Mouse (Mus musculus) cerebellum, adult 18-20 months (tissue): ENCODE measurements around the gene Ric8b.

Experiments used
- DNase-seq, 2 experiments: peaks; one replicate each; pipeline ENCODE4 v3.0.0; 2021

Gene Ric8b

DNA sequence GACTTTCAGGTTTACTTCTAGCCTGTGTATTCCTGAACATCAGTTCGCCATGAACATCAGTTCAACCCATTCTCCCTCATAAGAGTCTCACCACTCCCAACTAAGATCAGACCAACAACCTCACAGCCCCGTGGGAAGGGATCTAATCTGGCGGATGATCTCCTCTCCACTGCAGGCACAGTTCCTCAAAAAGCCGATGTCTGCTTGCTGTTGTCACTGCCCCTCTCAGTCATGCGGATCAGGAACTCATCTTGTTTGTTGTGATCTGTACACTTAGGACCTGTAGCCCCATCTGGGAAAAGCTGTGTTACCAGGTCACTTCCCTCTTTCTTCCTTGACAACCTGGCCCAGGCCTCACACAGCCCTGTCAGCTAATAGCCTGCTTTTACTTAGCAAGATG, 45.7 kb downstream of the Ric8b start:
- DNase-seq: no peak

DNA sequence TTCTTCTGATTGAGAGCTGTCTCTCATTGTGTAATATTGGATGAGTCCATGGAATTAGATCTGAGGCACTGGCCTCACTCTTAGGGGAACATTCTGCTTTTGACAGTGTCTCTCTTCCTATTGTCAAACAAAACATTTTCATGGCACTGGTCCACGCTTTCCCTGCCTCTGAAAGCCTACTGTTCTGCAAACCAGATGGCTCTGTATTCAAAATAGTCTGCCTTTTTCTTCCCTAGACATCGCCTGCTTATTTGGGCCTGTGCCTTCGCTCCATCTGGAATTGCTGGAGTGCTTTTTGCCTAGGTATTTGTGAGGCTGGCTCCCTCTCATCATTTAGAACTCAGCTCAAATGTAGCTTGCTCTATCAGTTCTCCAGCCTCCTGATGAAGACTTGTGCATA, 46.3 kb downstream of the Ric8b start:
- DNase-seq: peak; percentile 82 to 90

DNA sequence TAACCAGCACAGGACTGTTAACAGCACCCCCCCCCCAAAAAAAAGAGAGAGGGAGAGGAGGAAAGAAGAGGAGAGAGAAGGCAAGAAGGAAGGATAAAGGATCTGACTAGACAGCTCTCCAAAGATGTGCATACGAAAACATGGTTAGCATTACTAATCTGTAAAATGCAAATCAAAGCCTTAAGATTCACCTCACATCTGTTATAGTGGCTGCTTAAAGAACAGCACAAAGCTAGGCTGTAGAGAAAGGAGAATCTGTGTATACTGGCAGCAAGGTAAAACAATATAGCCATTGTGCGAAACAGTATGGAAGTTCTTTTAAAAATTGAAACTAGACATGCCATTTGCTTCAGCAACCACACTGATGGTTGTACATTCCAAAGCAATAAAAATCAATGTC, 49.1 kb downstream of the Ric8b start:
- no peak for DNase-seq

DNA sequence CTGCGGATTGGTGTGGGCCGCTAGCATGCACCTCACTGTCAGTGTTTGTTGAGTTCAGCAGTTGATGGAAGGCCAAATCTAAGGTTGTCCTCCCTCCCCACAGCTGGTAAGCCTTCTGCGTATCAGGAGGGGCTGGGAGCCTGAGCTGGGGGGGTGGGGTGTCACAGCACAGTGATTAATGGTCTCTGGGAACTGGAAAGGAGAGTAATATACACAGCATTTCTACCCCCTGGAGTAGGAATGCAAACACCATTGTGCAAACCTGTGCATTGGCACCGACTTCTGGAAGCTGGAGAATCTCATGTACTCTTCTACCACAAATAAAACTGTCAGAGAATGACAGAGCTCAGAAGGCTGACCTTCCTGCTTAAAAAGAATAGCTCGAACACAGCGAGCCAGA, 50.2 kb downstream of the Ric8b start:
- DNase-seq: no peak

DNA sequence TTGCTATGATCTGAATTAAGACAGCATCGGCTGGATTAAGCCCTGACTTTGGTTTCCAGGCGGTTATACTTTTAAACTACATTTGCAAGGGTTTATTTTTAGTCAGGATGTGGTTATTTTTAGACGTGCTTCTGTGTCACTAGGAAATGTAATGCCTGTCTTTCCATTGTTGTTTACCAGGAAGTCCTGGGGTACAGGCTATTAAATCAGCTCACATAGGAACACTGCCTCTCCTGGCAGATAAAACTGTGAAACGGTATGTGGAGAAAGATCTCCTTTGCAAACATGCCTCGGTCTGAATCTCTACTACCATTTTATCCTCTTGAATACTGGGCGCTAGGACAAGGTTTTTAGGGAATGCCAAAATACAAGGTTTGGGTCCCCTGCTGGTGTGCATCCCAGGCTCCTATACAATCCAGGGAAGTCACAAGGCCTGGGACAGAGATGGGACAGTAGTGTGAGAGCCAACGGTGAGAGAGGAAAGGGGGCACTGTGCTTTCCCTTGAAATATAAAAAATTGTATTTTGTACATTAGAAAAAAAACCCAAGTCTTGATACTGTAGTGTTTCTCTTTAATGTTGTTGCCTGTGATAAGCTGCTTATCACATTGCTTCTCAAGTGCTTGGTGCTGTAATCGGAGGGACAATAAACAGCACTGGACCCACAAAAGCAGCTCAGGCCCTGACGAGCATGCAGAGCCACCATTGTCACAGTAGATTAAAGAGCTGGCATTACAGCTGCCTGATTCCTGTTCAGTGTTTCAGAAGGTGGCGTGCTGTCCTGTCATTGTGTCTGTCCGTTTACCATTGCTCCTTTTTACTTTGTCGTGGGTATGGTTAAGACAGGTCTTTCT, 51.7 kb downstream of the Ric8b start:
- DNase-seq: peak; percentile 22 to 23

DNA sequence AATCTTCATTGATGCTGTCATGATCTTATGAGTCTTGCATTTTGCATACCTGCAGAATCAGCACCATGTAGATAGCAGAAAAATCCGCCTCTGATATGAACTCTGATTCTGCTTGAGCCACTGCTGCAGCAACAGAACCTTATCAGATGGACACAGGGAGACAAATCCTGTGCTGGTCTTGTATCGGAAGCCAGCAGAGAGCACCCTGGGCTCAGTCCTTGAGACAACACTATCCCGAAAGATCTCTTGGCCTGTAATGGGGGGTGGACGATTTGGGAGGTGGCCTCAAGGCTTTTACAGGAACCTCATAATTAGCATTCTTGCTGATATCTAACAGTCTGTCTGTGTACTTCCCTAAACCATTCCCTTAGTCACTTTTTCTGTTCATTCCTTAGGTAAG, 57.8 kb downstream of the Ric8b start:
- no peak for DNase-seq

DNA sequence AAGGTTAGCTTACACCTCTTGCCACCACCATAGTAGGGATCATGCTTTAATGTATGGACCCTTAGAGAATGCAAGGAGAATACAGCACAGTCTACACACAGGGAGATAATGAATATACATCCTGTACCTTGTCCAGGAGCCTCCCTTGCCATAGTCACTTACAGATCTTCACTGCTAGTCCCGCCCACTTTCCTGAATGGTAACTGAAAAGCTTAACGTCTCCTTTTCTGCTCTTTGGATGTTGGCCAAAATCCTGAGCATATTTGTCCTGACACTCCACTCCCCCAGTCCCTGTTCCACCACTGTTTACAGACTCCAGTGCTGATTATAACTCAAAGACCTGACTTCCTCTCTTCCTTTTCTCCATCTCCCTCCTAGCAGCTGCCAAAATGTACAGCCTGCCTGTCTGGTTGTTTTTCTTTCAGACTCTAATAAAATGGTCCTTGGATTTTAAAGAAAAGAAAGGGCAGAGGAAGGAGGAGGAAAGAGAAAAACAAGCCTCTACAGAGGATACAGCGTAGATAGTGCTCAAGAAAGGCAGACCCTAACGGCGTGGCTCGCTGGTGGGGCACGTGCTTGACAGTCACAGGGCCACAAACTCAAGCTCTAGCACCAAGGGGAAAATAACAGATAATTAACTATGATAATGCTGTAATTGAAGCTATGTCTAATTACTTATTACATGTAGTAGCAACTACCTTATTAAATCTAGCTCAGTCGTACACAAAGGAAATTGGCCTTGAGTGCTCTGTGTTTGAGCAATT, 59.4 kb downstream of the Ric8b start:
- no peak for DNase-seq

DNA sequence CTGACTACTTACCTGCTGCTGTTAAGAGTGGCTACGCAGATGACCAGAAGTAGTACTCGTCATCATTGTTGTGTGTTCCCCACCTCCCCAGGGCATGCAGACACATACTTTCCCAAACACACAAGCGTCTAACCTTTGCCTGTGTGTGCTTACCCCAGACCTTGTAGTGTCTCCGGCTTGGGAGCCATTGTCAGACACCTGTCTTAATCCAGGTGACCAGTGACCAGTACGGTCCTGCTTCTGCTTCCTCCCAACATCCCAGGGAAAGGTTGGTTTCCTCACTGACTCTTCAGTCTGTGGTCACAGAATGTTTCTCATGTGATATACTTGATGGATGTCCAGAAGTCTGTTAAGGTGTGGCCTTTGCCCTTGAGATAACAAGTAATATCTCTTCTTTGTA, 62.9 kb downstream of the Ric8b start:
- no peak for DNase-seq

DNA sequence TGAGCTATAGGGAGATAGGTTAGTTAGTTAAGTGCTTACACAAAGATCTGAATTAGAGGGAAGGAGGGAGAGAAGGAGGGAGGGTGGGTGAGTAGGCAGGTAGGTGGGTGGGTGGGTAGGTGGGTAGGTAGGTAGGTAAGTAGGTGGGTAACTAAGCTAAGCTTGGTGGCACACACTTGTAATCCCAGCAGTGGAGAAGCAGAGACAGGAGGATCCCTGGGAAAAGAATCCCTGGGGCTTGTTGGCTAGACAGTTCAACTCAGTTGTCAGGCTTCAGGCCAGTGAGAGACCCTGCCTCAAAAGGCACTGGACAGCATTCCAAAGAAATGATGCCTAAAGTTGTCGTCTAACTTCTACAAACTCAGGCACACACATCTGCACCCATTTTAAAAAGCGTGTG, 64.0 kb downstream of the Ric8b start:
- no peak for DNase-seq

DNA sequence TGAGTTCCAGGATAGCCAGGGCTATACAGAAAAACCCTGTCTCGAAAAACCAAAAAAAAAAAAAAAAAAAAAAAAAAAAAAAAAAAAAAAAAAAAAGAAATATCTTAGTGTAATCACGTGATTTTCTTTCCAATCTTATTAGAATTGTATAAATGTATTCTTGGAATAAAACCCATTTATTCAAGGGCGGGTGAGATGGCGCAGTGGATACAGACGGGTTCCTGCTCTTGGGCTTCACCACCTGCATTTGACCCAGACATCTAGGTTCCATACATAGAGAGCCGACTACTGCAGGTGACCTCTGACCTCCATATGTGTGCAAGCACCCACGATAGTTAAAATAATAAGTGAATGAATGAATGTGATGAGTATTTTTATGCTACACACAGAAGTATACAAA, 65.3 kb downstream of the Ric8b start:
- DNase-seq: no peak

DNA sequence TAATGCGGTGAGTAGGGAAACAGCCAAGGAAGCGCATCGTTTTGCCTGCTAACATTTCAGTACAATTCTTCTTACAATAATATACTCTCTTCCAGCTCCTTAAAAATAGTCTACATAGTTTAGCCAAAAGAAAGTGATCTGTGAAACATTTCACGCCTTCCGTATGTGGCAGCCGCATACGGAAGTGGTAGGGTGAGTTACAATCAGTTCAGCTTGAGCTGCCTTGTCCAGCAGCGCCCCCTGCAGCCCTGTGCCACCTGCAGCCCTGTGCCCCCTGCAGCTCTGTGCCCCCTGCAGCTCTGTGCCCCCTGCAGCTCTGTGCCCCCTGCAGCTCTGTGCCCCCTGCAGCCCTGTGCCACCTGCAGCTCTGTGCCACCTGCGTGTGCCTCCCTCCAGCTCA, 68.5 kb downstream of the Ric8b start:
- DNase-seq: peak; percentile 35 to 51

DNA sequence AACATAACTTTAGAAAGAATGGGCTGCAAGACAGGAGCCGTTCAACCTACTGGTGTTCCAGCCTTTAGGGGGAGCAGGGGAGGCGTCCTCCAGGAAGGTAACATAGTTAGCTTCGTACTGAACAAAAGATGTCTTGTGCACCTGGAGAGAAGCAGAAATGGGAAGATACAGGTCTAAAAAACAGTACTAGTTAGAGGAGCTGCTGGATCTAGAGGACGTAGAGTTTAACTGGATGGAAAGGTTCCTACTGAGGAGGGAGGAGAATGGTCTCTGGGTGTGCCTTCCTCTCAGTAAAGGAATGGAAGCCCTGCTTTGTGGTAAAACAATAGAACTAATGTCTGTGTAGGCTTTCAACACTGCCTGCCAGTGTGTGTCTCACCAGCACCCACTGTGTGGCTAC, 70.2 kb downstream of the Ric8b start:
- no peak for DNase-seq

DNA sequence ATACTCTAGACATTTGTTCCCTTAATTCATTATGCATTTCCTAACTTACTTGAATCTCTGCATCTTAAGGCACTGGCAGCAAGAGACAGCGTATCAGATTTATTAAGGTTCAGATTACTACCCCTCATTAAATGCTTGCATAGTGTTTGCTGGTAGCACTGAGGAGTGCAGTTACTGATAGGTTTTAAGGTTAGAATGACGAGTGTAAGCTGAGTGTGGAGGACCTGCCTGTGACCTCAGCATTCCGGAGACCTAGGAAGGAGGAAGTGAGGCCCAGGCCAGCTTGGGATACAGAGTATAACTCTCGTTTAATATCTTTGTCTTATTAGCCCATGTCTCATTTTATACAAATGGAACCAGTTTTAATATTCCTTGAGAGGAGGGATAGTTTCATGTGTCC, 71.2 kb downstream of the Ric8b start:
- no peak for DNase-seq

DNA sequence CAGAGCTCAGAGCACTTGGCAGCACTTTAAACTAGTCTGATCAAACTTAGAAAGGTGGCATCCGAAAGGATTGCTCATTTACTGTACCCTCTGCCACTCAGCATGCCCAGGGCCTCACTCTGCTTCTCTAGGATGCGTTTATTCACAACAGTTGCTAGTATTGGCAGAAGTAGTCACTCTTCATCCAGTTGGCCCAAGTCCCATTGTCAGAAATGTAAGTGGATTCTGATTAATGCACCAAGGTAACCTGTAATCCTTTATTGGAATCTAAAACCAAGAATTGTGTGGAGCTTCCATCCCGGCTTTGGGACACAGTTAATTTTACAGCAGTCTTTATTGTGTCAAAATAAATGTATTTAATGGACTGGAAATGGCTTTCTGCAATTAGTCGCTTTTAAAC, 76.9 kb downstream of the Ric8b start:
- peak; percentile 16 to 32 for DNase-seq

DNA sequence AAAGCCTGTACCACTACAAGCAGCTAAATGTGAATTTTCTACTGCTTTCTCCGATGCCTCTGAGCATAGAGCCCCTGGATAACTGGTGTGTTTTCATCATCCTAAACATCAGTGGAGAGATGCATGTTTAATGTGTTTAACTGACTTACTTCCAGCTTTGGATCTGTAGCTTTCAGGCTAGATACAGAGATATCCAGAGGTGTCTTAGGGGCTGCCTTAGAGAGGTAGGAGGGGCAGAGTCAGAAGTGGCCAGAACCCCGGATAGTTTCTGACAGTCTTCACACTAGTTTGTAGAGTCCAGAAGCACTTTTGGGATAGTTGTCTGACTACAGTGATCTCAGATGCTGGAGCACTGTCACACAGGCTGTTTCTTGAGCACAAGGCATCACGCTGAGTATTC, 77.6 kb downstream of the Ric8b start:
- DNase-seq: no peak

DNA sequence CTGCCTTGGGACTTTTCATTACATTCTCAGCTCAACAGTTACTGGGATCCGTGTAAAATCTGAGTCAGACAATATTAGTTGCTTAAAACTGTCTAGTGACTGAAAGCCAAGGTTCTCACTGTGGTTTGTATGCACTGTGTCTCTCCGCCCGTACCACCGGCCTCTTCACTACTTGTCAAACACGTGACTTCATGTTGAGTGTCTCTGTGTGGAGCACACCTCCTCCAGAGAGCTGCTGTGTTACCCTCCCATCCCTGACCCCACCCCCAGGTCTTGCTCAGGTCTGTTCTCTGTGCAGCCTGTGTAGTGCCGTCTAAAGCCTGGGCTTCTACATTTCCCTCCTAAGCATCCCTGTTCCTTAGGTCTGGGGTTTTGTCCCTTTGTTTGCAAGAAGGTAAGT, 79.0 kb downstream of the Ric8b start:
- DNase-seq: no peak

DNA sequence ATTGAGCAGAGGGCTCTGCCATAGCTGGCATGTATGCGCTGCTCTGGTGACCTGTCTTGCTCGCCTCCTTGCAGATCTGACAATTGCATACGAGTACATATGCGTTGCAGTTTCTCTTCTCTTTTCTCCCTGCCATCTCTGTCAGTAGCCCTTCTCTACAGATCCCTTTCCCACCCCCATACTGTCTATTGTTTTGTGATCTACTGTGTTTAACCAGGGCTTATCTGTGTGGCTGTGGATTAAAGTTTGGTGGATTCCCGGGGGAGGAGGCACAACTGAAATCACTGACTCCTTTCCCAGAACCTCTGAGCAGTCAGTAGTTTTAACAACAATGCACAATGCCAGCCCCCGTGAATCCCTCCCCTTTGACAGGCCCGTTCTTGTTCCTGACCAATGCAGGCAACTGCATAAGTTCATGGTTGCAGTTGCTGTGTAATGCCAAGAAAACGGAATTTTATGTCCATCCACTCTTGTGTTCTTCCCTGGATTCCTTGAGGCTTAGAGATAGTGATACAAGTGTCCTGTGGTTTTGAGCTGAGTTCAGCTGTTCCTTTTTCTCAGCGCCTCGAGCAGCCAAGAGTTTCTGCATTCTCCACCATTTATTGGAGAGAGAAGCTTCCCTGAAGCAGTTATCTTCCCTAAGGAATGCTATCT, 80.3 kb downstream of the Ric8b start:
- no peak for DNase-seq

DNA sequence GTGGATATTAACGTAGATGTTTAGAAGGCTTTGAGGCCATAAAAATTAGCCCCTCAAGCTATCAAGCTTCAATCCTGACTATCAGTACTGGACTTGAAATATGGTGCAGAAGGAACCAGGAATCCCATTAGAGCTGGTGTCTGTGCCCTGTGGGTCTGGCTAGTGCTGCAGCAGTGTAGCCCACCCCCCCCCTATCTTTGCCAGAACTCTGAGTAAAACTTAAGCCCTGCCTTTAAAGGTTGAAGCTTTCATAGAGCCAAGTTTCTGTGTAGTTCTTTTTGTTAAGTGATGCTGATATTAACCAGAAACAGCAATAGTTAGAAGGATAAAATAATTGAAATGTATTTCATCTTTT, 80.8 kb downstream of the Ric8b start:
- DNase-seq: no peak

DNA sequence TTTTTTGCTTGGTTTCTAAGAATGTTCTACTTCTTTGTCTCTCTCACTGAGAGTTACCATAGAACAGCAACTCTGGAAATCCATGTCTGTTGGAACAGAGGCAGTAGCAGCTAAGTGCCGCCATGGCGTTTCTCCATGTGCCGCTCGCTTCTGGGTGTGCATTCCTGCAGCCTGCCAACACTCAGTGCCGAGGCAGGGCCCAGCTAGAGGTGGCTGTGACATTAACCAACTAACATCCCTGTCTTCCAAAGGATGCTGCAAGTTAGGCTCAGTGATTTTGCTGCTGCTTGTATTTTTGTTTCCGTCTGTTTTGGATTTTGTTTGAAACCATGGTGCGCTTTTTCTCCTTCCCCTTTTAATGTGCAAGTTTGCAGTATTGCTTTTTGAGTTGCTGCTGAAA, 84.5 kb downstream of the Ric8b start:
- DNase-seq: no peak

DNA sequence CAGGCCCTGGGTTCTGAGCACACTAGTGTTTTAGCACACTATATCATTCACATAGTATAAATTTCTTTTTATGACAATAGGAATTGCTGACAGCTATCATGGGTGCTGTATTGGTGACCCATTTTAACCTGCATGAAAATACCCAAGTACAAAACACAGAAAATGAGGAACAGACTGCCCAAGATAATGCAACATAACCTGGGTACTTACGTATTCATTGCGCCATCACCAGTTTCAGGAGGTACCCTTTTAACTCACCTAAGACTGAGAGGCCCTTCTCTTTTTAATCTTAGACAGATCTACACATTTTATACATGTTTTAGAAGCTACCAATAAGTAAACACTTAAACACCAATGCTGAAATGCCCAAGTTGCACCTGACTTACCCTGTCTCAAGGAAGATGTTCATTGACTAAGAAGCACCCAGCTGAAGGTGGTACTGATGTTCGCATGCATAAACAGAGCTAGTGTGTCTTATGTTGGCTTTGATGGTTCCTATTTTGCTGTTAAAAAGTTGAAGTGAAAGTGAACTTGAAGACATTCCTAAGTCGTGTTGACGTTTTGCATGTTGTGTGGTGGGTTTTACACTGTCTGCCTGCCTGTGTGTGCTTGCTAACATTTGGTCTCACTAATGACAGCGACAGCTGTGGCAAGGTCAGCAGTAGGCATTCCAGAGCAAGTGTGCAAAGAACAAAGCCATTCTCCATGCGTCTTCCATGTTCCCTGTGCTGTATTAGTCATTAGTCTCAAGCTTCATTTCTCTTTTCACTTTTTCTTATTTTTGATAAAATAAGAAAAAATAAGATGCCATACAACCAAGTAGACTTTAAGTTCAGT, 86.0 kb downstream of the Ric8b start:
- no peak for DNase-seq

DNA sequence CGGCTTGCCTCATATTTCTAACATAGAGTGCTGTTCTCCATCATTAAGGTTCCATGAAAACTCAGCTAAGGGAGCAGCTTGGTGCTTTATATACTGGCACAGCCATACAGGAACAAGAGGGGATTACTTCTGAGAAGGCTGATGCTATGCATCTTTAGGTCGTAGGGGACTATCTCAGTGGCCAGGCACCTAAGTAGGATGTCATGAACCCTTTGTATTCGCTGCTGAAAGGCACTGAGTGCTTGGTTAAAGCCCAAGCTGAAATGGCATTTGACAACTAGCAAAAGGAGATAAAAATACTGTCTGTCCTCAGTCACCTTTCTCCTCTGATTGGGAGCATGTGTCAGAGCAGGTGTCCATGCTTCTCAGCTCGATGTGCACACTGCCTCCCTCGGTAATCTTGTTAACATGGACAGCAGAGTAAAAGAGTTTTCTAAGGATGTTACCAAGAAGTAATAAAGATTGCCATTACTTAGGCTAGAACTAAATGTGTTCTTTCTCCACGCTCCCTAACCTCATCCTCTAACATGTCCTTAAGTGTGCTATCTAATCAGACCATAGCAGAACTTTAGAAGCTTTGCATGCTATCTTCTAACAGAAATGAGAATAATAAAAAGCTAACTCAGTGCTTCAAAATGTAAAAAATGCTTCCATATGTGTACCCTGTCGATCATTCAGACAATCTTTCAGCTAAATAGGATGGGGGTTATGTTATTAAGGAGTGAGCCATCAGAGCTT, 89.3 kb downstream of the Ric8b start:
- DNase-seq: no peak
